Mouse (Mus musculus) myocyte (in vitro differentiated cells): Measurements from ENCODE around the gene Suz12. TPM values are rescaled to one million over a fixed set of nuclear protein-coding genes. Genes with fewer than 3 reads are reported as not detected.
A peak's percentile ranks its signal among the peaks of the same experiment; 100 is the strongest.

Experiments used
- H3K27me3 ChIP-seq: one replicate; pipeline ENCODE4 v1.6.1; 2011; ENCODE audit not compliant: control insufficient read depth, insufficient read depth, insufficient read length
- H3K36me3 ChIP-seq: one replicate; pipeline ENCODE4 v1.6.1; 2011; ENCODE audit not compliant: control insufficient read depth, insufficient read depth
- H3K4me2 ChIP-seq: one replicate; pipeline ENCODE4 v1.6.1; 2011; ENCODE audit warnings: low read depth, control low read depth
- H3K4me3 ChIP-seq: one replicate; pipeline ENCODE4 v1.5.1; 2011; ENCODE audit warnings: mild to moderate bottlenecking, control low read depth, moderate library complexity
- H3K79me2 ChIP-seq: one replicate; pipeline ENCODE4 v1.6.1; 2011; ENCODE audit not compliant: control insufficient read depth, insufficient read depth
- H3ac ChIP-seq: one replicate; pipeline ENCODE4 v1.6.1; 2011; ENCODE audit not compliant: control insufficient read depth, insufficient read length
- CEBPB ChIP-seq: IDR thresholded peaks from 2 replicates; pipeline ENCODE4 v1.6.1; 2011; ENCODE audit warnings: mild to moderate bottlenecking, moderate library complexity; ENCODE audit not compliant: poor library complexity, insufficient read depth, severe bottlenecking
- E2F4 ChIP-seq: IDR thresholded peaks from one replicate; pipeline ENCODE4 v1.6.1; 2011; ENCODE audit warnings: mild to moderate bottlenecking, control low read depth, moderate library complexity; ENCODE audit not compliant: insufficient read depth
- MAX ChIP-seq: IDR thresholded peaks from one replicate; pipeline ENCODE4 v1.6.1; 2011; ENCODE audit warnings: low read depth, mild to moderate bottlenecking, control low read depth
- MYOD1 ChIP-seq, 3 experiments: IDR thresholded peaks; one replicate each; pipeline ENCODE4 v1.6.1; 2011; ENCODE audit warnings: control low read depth in 2 of 3, low read depth in 2 of 3, mild to moderate bottlenecking in 2 of 3, moderate library complexity in 1 of 3; ENCODE audit not compliant: insufficient read length in 2 of 3, control insufficient read depth in 1 of 3
- MYOG ChIP-seq, 3 experiments: IDR thresholded peaks; one replicate each; pipeline ENCODE4 v1.6.1; 2011; ENCODE audit warnings: control low read depth in 2 of 3, low read depth in 2 of 3, mild to moderate bottlenecking in 2 of 3; ENCODE audit not compliant: insufficient read length in 2 of 3, control insufficient read depth in 1 of 3, insufficient read depth in 1 of 3
- POLR2A ChIP-seq: IDR thresholded peaks from one replicate; pipeline ENCODE4 v1.6.1; 2011; ENCODE audit warnings: low read depth, mild to moderate bottlenecking, control low read depth, moderate library complexity; ENCODE audit not compliant: insufficient read length
- POLR2AphosphoS2 ChIP-seq: IDR thresholded peaks from one replicate; pipeline ENCODE4 v1.6.1; 2011; ENCODE audit warnings: low read depth, control low read depth; ENCODE audit not compliant: insufficient read length
- REST ChIP-seq: IDR thresholded peaks from one replicate; pipeline ENCODE4 v1.6.1; 2011; ENCODE audit warnings: mild to moderate bottlenecking, control low read depth, moderate library complexity; ENCODE audit not compliant: insufficient read depth, insufficient read length
- SRF ChIP-seq: IDR thresholded peaks from one replicate; pipeline ENCODE4 v1.6.1; 2011; ENCODE audit warnings: low read depth; ENCODE audit not compliant: control insufficient read depth, insufficient read length
- TCF12 ChIP-seq: IDR thresholded peaks from one replicate; pipeline ENCODE4 v1.6.1; 2011; ENCODE audit warnings: mild to moderate bottlenecking, control low read depth; ENCODE audit not compliant: poor library complexity, insufficient read depth, severe bottlenecking
- TCF3 ChIP-seq: IDR thresholded peaks from one replicate; pipeline ENCODE4 v1.6.1; 2011; ENCODE audit warnings: low read depth, control low read depth; ENCODE audit not compliant: insufficient read length
- USF1 ChIP-seq: IDR thresholded peaks from one replicate; pipeline ENCODE4 v1.6.1; 2011; ENCODE audit warnings: low read depth, mild to moderate bottlenecking, control low read depth, moderate library complexity
- polyA plus RNA-seq: library from polyadenylated mRNA; unstranded; fragments of >200 nt; fragmentation: generic; extraction: Trizol; gene quantifications from one replicate; pipeline ENCODE4 v1.2.1, GENCODE M21; 2012; ENCODE audit warnings: missing spikeins

The Suz12 gene
- polyA plus RNA-seq, 1 experiment = 8.3 TPM

DNA sequence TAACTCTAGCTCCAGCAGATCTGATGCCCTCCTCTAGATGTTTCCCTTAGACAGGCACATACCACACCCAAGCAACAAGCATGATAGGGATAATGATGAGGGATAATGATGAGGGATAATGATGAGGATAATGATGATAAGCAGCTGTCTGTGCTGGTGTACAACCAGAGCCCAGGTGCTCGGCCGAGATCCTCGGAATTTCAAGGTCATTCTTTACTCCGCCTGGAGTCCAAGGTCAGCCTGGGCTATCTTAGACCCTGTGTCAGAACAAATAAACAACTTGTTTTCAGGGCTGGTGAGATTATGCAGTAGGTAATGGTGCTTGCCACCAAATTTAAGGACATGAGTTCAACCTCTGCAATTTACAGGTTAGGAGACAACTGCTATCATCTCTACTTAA, 6.0 kb upstream of the Suz12 start:
- TF ChIP-seq SRF (no peak), MYOG (IDR thresholded peaks at IDR 0.05; ENCODE audit: control insufficient read depth in 1 of 3, insufficient read depth in 1 of 3, insufficient read length in 2 of 3, low read depth in 2 of 3) (no peak), MYOD1 (IDR thresholded peaks at IDR 0.05; ENCODE audit: control insufficient read depth in 1 of 3, insufficient read length in 2 of 3, low read depth in 2 of 3) (no peak), REST (no peak), POLR2A (no peak), E2F4 (no peak)
- Histone ChIP-seq H3ac (no peak overlapping the region), H3K36me3 (no peaks in the 10 kb centered on the region), H3K4me2 (no peak overlapping the region), H3K4me3 (no peak overlapping the region), H3K79me2 (no peaks in the 10 kb centered on the region), H3K27me3 (peaks cover 4% of the 10 kb centered on the region)

DNA sequence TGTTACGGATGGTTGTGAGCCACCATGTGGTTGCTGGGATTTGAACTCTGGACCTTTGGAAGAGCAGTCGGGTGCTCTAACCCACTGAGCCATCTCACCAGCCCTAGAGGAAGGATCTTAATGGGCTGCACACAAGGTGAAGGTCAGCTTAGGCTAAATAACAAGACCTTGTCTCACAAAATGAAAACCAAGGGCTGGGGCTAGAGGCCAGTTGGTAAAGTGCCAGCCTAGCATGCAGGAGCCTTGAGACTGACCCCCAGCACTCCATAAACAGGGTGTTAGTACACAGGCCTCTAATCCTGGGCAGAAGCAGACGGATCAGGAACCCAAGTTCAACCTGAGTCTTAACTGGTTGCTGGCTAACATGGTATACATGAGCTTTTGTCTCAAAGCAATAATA, 5.0 kb upstream of the Suz12 start:
- Histone ChIP-seq H3ac (no peak overlapping the region), H3K36me3 (no peaks in the 10 kb centered on the region), H3K4me2 (no peak overlapping the region), H3K4me3 (no peak overlapping the region), H3K79me2 (no peaks in the 10 kb centered on the region), H3K27me3 (peaks cover 4% of the 10 kb centered on the region)
- no peak for TF ChIP-seq USF1
- no peak for TF ChIP-seq REST
- TF ChIP-seq MYOD1 (IDR thresholded peaks at IDR 0.05; ENCODE audit: control insufficient read depth in 1 of 3, insufficient read length in 2 of 3, low read depth in 2 of 3) = no peak
- no peak for TF ChIP-seq E2F4

DNA sequence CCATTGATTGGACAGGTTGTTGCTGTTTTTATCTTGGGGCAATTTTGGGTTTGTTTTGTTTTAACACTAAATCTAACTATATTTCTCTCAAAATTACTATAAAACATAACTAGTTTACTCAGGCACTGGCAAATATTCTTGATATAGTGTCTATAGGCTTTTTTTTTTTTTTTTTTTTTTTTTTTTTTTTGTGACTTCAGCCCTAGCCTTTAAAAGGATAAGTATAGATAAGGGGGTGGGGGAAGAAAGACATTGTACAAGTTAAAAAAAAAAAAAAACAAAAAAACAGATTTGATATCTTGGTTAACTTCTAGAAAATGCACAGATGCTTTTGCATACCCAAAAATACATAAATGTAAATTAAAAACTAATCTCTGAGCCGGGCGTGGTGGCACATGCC, 2.8 kb upstream of the Suz12 start:
- TF ChIP-seq MAX (no peak), CEBPB (no peak), USF1 (no peak), POLR2A (no peak), MYOD1 (IDR thresholded peaks at IDR 0.05; ENCODE audit: control insufficient read depth in 1 of 3, insufficient read length in 2 of 3, low read depth in 2 of 3) (no peak), REST (no peak), TCF12 (no peak), SRF (no peak), E2F4 (no peak), POLR2AphosphoS2 (no peak), TCF3 (no peak), MYOG (IDR thresholded peaks at IDR 0.05; ENCODE audit: control insufficient read depth in 1 of 3, insufficient read depth in 1 of 3, insufficient read length in 2 of 3, low read depth in 2 of 3) (no peak)
- Histone ChIP-seq H3K4me3 (no peak overlapping the region), H3ac (no peak overlapping the region), H3K4me2 (no peak overlapping the region), H3K36me3 (no peaks in the 10 kb centered on the region), H3K79me2 (peaks cover 18% of the 10 kb centered on the region), H3K27me3 (peaks cover 1% of the 10 kb centered on the region)

DNA sequence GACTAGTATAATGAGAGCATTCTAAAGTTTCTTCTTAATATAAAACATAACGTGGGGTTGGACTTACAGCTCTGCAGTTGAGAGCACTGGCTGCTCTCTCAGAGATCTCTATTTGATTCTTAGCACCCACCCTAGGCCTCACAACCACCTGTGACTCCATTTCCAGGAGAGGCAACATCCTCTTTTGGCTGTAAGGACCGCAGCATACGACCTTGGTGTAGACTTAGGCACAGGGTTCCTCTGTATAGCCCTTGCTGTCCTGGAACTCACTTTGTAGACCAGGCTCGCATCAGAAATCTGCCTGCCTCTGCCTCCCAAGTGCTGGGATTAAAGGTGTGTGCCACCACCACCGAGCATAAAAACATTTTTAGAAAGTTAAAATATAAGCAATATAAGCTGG, 1.3 kb upstream of the Suz12 start:
- Histone ChIP-seq H3K79me2 (peaks cover 25% of the 10 kb centered on the region), H3K4me3 (peak overlapping the region; percentile 80), H3K27me3 (no peaks in the 10 kb centered on the region), H3ac (no peak overlapping the region), H3K36me3 (peaks cover 7% of the 10 kb centered on the region), H3K4me2 (no peak overlapping the region)
- TF ChIP-seq USF1 (no peak), TCF12 (no peak)

DNA sequence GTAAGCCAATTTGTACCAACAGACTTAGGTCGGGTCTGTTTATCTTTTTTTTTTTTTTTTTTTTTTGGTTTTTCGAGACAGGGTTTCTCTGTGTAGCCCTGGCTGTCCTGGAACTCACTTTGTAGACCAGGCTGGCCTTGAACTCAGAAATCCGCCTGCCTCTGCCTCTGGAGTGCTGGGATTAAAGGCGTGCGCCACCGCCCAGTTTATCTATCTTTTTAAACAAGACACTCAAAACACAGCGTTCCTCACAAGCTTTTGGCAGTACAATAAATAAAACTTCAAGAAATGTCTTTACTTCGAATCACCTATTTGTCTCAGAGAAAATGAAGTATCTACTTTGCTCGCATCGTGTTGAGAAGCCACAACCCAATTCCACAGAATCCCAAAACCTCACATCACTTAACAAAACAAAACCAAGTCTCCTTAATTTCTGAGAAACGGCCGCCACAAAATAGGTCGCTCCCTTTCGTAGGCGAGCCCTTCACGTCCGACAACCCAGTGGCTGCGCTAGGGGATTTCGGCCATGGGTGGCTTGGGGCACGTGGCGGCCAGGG, 793 bp upstream of the Suz12 start:
- TF ChIP-seq MYOD1 (IDR thresholded peaks at IDR 0.05; ENCODE audit: control insufficient read depth in 1 of 3, insufficient read length in 2 of 3, low read depth in 2 of 3) (no peak), TCF12 (no peak), USF1 (no peak), REST (no peak), POLR2AphosphoS2 (no peak), TCF3 (no peak), MAX (no peak), MYOG (IDR thresholded peaks at IDR 0.05; ENCODE audit: control insufficient read depth in 1 of 3, insufficient read depth in 1 of 3, insufficient read length in 2 of 3, low read depth in 2 of 3) (no peak), E2F4 (no peak), POLR2A (no peak), SRF (no peak)
- Histone ChIP-seq H3ac (no peak overlapping the region), H3K36me3 (peaks cover 10% of the 10 kb centered on the region), H3K27me3 (no peaks in the 10 kb centered on the region), H3K4me2 (peak overlapping the region; percentile 81), H3K4me3 (peak overlapping the region; percentile 80), H3K79me2 (peaks cover 29% of the 10 kb centered on the region)
